11 mouse cellular contexts compared by ENCODE assay signal in the genomic region with DNA sequence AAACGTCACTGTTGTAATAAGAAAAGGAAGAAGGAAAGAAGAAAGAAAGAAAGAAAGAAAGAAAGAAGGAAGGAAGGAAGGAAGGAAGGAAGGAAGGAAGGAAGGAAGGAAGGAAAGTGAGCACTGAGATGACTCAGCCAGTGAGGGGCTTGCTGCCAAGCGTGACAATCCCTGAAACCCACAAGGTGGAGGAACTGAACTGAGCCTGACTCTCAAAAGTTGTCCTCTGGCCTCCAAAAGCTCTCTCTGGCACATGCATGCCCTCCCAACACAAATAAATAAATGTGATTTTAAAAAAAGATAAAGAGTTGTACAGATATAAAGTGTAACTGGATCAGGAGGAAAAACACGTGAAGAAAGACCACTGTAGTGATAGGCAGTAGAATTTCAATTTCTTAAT.
"Had no signal": no experiment of that assay in that cellular context is flagged by ENCODE, and none has a peak within 500 bp of the region (broad histone marks: within the 10 kb centered on the region; RNA-seq: fewer than 3 reads in every experiment).

No protein-coding gene starts in this region.

- H3K4me2 ChIP-seq: limb, embryonic 12.5 days; lung, embryonic 14.5 days; midbrain, embryonic 12.5 days had no signal

- H3K4me3 ChIP-seq: kidney, embryonic 15.5 days; limb, embryonic 12.5 days; liver, embryonic 13.5 days; megakaryocyte, embryonic 14.5 days; midbrain, embryonic 12.5 days had no signal

- H3K9me3 ChIP-seq: kidney, embryonic 15.5 days; limb, embryonic 12.5 days; liver, embryonic 13.5 days; megakaryocyte, embryonic 14.5 days; midbrain, embryonic 12.5 days had no signal

- DNase-seq: kidney, adult 2 months; kidney, postnatal 14 days; liver, embryonic 13.5 days; lung, postnatal 14 days; right cerebral cortex, postnatal 14 days had no signal

- H3K36me3 ChIP-seq: kidney, embryonic 15.5 days; limb, embryonic 12.5 days; liver, embryonic 13.5 days; midbrain, embryonic 12.5 days had no signal

- H3K27me3 ChIP-seq: kidney, embryonic 15.5 days; limb, embryonic 12.5 days; liver, embryonic 13.5 days; megakaryocyte, embryonic 14.5 days; midbrain, embryonic 12.5 days had no signal

- H3K9ac ChIP-seq: kidney, embryonic 15.5 days; limb, embryonic 12.5 days; liver, embryonic 13.5 days; lung, embryonic 14.5 days; midbrain, embryonic 12.5 days had no signal

- H3K27ac ChIP-seq: limb, embryonic 12.5 days; liver, embryonic 13.5 days; macrophage; midbrain, embryonic 12.5 days had no signal
